Mouse (Mus musculus) kidney, adult 2 months (tissue): ENCODE data around the gene Spopl. TPM values are rescaled to one million over a fixed set of nuclear protein-coding genes. Genes with fewer than 3 reads are reported as not detected.
"Not testable (repeated sequence)": the region's sequence is repeated elsewhere in the genome, so short reads cannot be mapped to it uniquely, and the experiment has no call there.

Experiments
- DNase-seq: peaks from one replicate; pipeline ENCODE4 v3.0.0; 2021
- H3K27ac ChIP-seq: fragments of 200-500 bp; 2 replicates; pipeline ENCODE4 v1.5.1; 2012; ENCODE audit warnings: low read depth, low read length, control low read depth, inconsistent platforms; ENCODE audit not compliant: insufficient read depth
- H3K27me3 ChIP-seq: fragments of 200-500 bp; replicated peaks from 2 replicates; pipeline ENCODE4 v1.6.1; 2012; ENCODE audit warnings: mild to moderate bottlenecking, moderate library complexity, low read length, inconsistent platforms; ENCODE audit not compliant: control insufficient read depth, insufficient read depth
- H3K36me3 ChIP-seq: fragments of 200-500 bp; 2 replicates; pipeline ENCODE4 v1.6.1; 2012; ENCODE audit warnings: mild to moderate bottlenecking, moderate library complexity, low read length, inconsistent platforms; ENCODE audit not compliant: control insufficient read depth, insufficient read depth
- H3K4me1 ChIP-seq: fragments of 200-500 bp; 2 replicates; pipeline ENCODE4 v1.6.1; 2011; ENCODE audit warnings: low read length; ENCODE audit not compliant: control insufficient read depth, insufficient read depth
- H3K4me3 ChIP-seq: fragments of 200-500 bp; 2 replicates; pipeline ENCODE4 v1.5.1; 2011; ENCODE audit warnings: mild to moderate bottlenecking, low read depth, low read length, control low read depth; ENCODE audit not compliant: insufficient read depth
- CTCF ChIP-seq: fragments of 200-500 bp; conservative IDR thresholded peaks from 2 replicates; pipeline ENCODE4 v1.5.1; 2011; ENCODE audit warnings: low read depth, mild to moderate bottlenecking, control low read depth, low read length, moderate library complexity, mixed read lengths; ENCODE audit not compliant: insufficient read depth, insufficient read length
- POLR2A ChIP-seq: fragments of 200-500 bp; IDR thresholded peaks from one replicate; pipeline ENCODE4 v1.6.1; 2011; ENCODE audit warnings: low read depth, low read length, control low read depth
- WGBS: fragments of 180-500 bp; shearing (Covaris S2); methylation state at CpG from one replicate; pipeline ENCODE4 v1.1.7; 2018; 5-methylcytosine and 5-hydroxymethylcytosine counted together
- polyA plus RNA-seq: library from polyadenylated mRNA; depleted of rRNA; stranded (reverse); fragments of >200 nt; gene quantifications from 2 replicates; pipeline ENCODE4 v1.2.3, GENCODE M21; 2012; rRNA removed

Spopl gene
- 2.6 and 2.7 TPM in 2 replicates for polyA plus RNA-seq

DNA sequence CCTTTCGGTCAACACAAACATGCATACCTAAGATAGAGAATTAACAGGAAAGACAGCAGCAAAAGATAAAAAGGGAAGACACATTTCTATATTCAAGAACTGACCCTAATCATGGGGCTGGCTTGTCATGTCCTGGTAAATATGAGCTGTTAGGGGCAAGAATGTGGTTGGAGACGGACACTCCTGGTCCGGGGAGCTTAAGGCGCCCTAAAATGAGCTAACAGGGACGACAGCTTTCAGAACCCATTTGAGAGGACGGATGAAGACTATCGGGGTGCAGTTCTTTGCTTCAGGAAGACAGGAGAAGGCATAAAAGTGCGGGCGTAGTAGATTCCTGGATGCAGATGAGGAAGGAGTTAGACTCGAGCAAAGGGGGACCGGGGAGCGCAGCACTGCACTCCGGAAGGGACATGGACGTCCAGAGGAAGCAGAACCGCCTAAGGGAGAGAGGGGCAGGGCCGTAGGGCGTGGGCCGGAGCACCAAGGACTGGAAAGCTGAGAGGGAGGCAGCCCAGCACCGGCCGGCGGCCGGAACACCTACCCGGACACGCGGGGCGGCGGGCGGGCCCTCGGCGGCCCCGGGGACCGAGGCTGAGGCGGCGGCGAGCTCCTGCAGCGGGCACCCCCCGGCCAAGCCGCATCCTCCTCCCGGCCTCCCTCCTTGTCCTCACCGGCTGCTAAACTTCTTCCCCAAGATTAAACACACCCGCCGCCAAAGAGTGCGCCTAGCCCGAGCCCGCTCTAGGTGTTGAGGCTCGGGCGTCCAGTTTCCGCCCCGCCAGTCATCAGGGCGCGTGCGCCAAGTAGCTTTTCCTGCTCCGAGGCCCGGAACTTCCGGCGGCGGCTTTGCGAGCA, at the start of gene Spopl:
Spopl (minus strand) TSS at position 805 of the 855 bp plus-strand sequence.
- 2% methylated on average over 51 of the region's 58 CpGs for WGBS
- H3K36me3 ChIP-seq, result no peaks in the 10 kb centered on the region

GRCm38 (mm10) chr2:23620128-23620527, 48.2 kb upstream of the Spopl start:
- Histone ChIP-seq H3K27ac (no peak overlapping the region), H3K27me3 (no peaks in the 10 kb centered on the region), H3K4me1 (no peaks in the 10 kb centered on the region), H3K36me3 (no peaks in the 10 kb centered on the region), H3K4me3 (no peak overlapping the region)
- TF ChIP-seq POLR2A (no peak), CTCF (no peak)
- no peak for DNase-seq

More for the DNA sequence above, at the start of gene Spopl:
- TF ChIP-seq CTCF (no peak), POLR2A (no peak)
- Histone ChIP-seq H3K27ac (peak within 1 kb of the TSS; percentile 13), H3K4me1 (no peaks in the 10 kb centered on the region; the same call in 1 of the 2 replicates), H3K4me3 (peak within 1 kb of the TSS; percentile 93), H3K27me3 (no peaks in the 10 kb centered on the region)
- DNase-seq, result peak; percentile 91

DNA sequence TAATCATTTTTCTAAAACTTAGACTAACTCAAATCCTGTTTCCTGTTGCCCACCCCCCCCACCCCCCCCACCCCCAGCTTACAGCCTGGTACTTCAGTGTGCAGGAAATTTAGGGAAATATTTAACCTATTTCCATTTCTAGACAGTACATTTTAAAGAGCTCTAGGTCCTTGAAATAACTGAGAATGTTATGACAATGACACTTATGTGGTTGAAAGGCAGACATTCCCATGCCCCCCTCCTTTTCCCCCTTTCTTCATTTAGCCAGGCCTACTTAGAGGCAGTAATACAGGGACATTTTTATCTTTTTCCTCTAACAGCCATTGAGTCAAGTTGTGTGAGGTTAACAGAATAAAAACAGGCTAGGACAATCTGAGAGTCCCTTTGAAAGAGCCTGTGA, 46.1 kb upstream of the Spopl start:
- no peak for TF ChIP-seq POLR2A
- TF ChIP-seq CTCF, result no peak
- H3K27me3 ChIP-seq, result no peaks in the 10 kb centered on the region
- DNase-seq, result no peak
- H3K4me1 ChIP-seq, result no peaks in the 10 kb centered on the region
- H3K36me3 ChIP-seq, result no peaks in the 10 kb centered on the region
- no peak overlapping the region for H3K27ac ChIP-seq
- H3K4me3 ChIP-seq, result no peak overlapping the region

DNA sequence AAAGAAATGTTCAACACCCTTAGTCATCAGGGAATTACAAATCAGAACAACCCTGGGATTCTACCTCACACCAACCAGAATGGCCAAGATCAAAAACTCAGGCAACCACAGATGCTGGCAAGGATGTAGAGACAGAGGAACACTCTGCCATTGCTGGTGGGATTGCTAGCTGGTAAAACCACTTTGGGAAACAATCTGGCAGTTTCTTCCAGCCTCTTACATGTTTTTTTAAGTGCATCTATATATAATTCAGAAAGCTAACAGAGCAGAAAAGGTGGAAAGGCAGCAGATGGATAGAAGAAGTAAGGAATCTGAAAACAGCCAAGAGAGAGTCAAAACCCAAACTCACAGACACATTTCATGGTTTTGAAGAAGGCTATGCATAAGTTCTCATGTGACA, 33.5 kb upstream of the Spopl start:
- DNase-seq, result no peak
- H3K27ac ChIP-seq, result no peak overlapping the region
- H3K27me3 ChIP-seq, result no peaks in the 10 kb centered on the region
- no peak overlapping the region for H3K4me3 ChIP-seq
- H3K36me3 ChIP-seq, result no peaks in the 10 kb centered on the region
- no peak for TF ChIP-seq POLR2A
- TF ChIP-seq CTCF, result no peak
- H3K4me1 ChIP-seq, result no peaks in the 10 kb centered on the region

GRCm38 (mm10) chr2:23588769-23589168, 16.9 kb upstream of the Spopl start:
- Histone ChIP-seq H3K36me3 (no peaks in the 10 kb centered on the region), H3K4me3 (no peak overlapping the region), H3K27me3 (no peaks in the 10 kb centered on the region), H3K4me1 (no peaks in the 10 kb centered on the region), H3K27ac (no peak overlapping the region)
- DNase-seq, result no peak
- WGBS, result 42% methylated on average over 2 of the region's 2 CpGs
- no peak for TF ChIP-seq POLR2A
- TF ChIP-seq CTCF, result no peak

DNA sequence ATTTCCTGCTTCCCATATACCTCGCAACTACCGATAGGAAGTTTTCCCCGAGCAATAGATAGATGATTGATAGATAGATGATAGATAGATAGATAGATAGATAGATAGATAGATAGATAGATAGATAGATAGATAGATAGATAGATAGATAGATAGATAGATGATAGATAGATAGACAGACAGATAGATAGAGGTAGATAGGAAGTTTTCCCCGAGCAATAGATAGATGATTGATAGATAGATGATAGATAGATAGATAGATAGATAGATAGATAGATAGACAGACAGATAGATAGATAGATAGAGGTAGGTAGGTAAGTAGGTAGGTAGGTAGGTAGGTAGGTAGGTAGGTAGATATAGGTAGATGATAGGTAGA, 239 bp upstream of the Spopl start:
- H3K27ac ChIP-seq, H3K27me3 ChIP-seq, H3K36me3 ChIP-seq, DNase-seq, H3K4me1 ChIP-seq: not testable (repeated sequence)
- H3K4me3 ChIP-seq, result peak overlapping the region; percentile 93
- WGBS, result 13% methylated on average over 4 of the region's 4 CpGs

DNA sequence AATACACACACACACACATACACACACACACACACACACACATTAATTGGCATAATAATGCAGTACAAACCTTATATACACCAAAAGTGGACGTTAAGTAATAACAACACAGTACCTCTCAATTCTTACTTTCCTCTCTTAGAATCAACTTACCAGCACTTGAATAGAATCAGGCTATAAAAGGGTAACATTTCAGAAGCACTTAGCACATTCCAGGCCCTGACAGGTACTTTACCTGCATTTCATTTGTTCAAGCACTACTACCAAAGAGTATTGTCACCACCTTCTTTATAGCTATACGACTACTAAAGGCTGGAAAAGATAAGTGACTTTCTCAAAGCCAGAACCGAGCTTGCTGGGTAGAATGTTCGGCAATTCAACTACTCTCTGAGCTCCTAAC, 1.3 kb downstream of the Spopl start:
- H3K27ac ChIP-seq, result no peak overlapping the region
- H3K4me3 ChIP-seq, result no peak overlapping the region
- no peak for DNase-seq
- H3K36me3 ChIP-seq, result no peaks in the 10 kb centered on the region
- 72% methylated on average over 4 of the region's 4 CpGs for WGBS
- H3K27me3 ChIP-seq, result no peaks in the 10 kb centered on the region
- H3K4me1 ChIP-seq, result no peaks in the 10 kb centered on the region; the same call in 1 of the 2 replicates
- no peak for TF ChIP-seq CTCF
- no peak for TF ChIP-seq POLR2A

DNA sequence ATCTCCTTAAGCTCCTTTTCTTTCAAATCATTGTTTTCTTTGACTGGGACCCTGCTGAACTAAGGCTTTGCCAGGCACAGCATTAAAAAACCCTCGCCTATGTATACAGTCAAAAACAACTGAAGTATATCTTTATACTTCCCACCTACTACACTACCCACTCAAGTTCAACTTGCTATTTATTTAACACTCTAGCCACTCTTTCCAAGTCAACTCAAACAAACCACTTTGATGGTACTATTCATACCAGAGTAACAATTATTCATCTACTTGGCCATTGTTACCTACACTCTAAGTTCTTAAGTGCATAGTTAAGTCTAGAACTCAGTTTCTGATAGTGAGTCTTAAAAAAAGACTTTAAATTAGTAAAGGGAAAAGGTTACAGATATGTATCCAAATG, 3.1 kb downstream of the Spopl start:
- no peak for DNase-seq
- no peak overlapping the region for H3K27ac ChIP-seq
- no peak overlapping the region for H3K4me3 ChIP-seq
- H3K36me3 ChIP-seq, result no peaks in the 10 kb centered on the region
- H3K4me1 ChIP-seq, result no peaks in the 10 kb centered on the region; the same call in 1 of the 2 replicates
- 98% methylated on average over 1 of the region's 1 CpGs for WGBS
- TF ChIP-seq POLR2A (no peak), CTCF (no peak)
- H3K27me3 ChIP-seq, result no peaks in the 10 kb centered on the region
